Mouse (Mus musculus): ENCODE data around the gene Pxylp1. TPM values are rescaled to one million over a fixed set of nuclear protein-coding genes. Genes with fewer than 3 reads are reported as not detected.

Pxylp1 gene
- total RNA-seq, 1 experiment, result 3.6 TPM

GRCm38 (mm10) chr9:96783258-96783657, 109.2 kb downstream of the Pxylp1 start:
- Histone ChIP-seq H3K4me3 (ENCODE audit: insufficient read depth in 1 of 2, low read depth in 1 of 2, low read length in 2 of 2, poor library complexity in 1 of 2, severe bottlenecking in 1 of 2) (no peak overlapping the region), H3K36me3 (ENCODE audit: control insufficient read depth, insufficient read depth, low read length, poor library complexity, severe bottlenecking) (no peaks in the 10 kb centered on the region), H3K9me3 (ENCODE audit: control insufficient read depth, insufficient read depth, low read depth, low read length) (no peaks in the 10 kb centered on the region), H3K4me1 (ENCODE audit: control insufficient read depth in 2 of 2, insufficient read depth in 2 of 2, low read length in 2 of 2, poor library complexity in 1 of 2) (no peaks in the 10 kb centered on the region), H3K9ac (ENCODE audit: insufficient read depth, low read depth, low read length, poor library complexity, severe bottlenecking) (no peak overlapping the region), H3K27ac (ENCODE audit: insufficient read depth, low read depth, low read length, poor library complexity, severe bottlenecking) (no peak overlapping the region)
- no peak for DNase-seq (ENCODE audit: low read depth, low spot score)
- in situ Hi-C loops (cut with MboI; ENCODE audit: low sequenced_read_pairs in 2 of 2, unreplicated experiment in 2 of 2), result no loop called here
- TF ChIP-seq MAFK (IDR thresholded peaks at IDR 0.05; ENCODE audit: insufficient read depth, low read depth, low read length) (no peak), ZC3H11A (IDR thresholded peaks at IDR 0.05; ENCODE audit: borderline replicate concordance, low read depth, low read length) (no peak), CHD2 (IDR thresholded peaks at IDR 0.05; ENCODE audit: low read depth, low read length) (no peak), ZNF384 (IDR thresholded peaks at IDR 0.05; ENCODE audit: low read depth, low read length) (no peak), HCFC1 (IDR thresholded peaks at IDR 0.05; ENCODE audit: borderline replicate concordance, insufficient read depth, low read length) (no peak)

GRCm38 (mm10) chr9:96782062-96782461, 110.4 kb downstream of the Pxylp1 start:
- H3K4me3 ChIP-seq (ENCODE audit: insufficient read depth in 1 of 2, low read depth in 1 of 2, low read length in 2 of 2, poor library complexity in 1 of 2, severe bottlenecking in 1 of 2), result no peak overlapping the region
- in situ Hi-C loops (cut with MboI; ENCODE audit: low sequenced_read_pairs in 2 of 2, unreplicated experiment in 2 of 2), result no loop called here
- TF ChIP-seq MAFK (IDR thresholded peaks at IDR 0.05; ENCODE audit: insufficient read depth, low read depth, low read length), result no peak
- TF ChIP-seq HCFC1 (IDR thresholded peaks at IDR 0.05; ENCODE audit: borderline replicate concordance, insufficient read depth, low read length), result no peak
- TF ChIP-seq CHD2 (IDR thresholded peaks at IDR 0.05; ENCODE audit: low read depth, low read length), result no peak
- TF ChIP-seq ZC3H11A (IDR thresholded peaks at IDR 0.05; ENCODE audit: borderline replicate concordance, low read depth, low read length), result no peak
- no peak for TF ChIP-seq ZNF384 (IDR thresholded peaks at IDR 0.05; ENCODE audit: low read depth, low read length)
- no peaks in the 10 kb centered on the region for H3K36me3 ChIP-seq (ENCODE audit: control insufficient read depth, insufficient read depth, low read length, poor library complexity, severe bottlenecking)
- no peak for DNase-seq (ENCODE audit: low read depth, low spot score)
- H3K9ac ChIP-seq (ENCODE audit: insufficient read depth, low read depth, low read length, poor library complexity, severe bottlenecking), result no peak overlapping the region
- no peaks in the 10 kb centered on the region for H3K9me3 ChIP-seq (ENCODE audit: control insufficient read depth, insufficient read depth, low read depth, low read length)
- no peak overlapping the region; the same call in 1 of the 2 replicates for H3K27ac ChIP-seq (ENCODE audit: insufficient read depth, low read depth, low read length, poor library complexity, severe bottlenecking)
- H3K4me1 ChIP-seq (ENCODE audit: control insufficient read depth in 2 of 2, insufficient read depth in 2 of 2, low read length in 2 of 2, poor library complexity in 1 of 2), result no peaks in the 10 kb centered on the region

Other genes starting within 250 kb of the Pxylp1 start
- gene Zbtb38, start 139.8 kb downstream of the Pxylp1 start, total RNA-seq (2012; rRNA removed), result 16.0 and 26.2 TPM in 2 replicates
- 1.6 and 1.7 TPM in 2 replicates for gene Spsb4, start 126.2 kb upstream of the Pxylp1 start, total RNA-seq (2012; rRNA removed)
- gene Slc25a36, start 218.5 kb upstream of the Pxylp1 start, total RNA-seq (2012; rRNA removed), result 142 and 170 TPM in 2 replicates

Data from ES-E14 (cell line).